Mouse (Mus musculus) erythroblast, embryonic 14.5 days (primary cell): ENCODE results near the gene Izumo1r.

Experiments used
- GATA1 ChIP-seq: IDR thresholded peaks from 2 replicates; pipeline ENCODE4 v1.6.1; 2012; ENCODE audit warnings: low read length, inconsistent platforms, mixed read lengths
- TAL1 ChIP-seq: IDR thresholded peaks from 3 replicates; pipeline ENCODE4 v1.6.1; 2012; ENCODE audit warnings: low read length, inconsistent platforms, mixed read lengths

GRCm38 (mm10) chr9:14942143-14942720, 38.5 kb upstream of the Izumo1r start:
- TF ChIP-seq GATA1 (no peak), TAL1 (no peak)
